In the genomic region with DNA sequence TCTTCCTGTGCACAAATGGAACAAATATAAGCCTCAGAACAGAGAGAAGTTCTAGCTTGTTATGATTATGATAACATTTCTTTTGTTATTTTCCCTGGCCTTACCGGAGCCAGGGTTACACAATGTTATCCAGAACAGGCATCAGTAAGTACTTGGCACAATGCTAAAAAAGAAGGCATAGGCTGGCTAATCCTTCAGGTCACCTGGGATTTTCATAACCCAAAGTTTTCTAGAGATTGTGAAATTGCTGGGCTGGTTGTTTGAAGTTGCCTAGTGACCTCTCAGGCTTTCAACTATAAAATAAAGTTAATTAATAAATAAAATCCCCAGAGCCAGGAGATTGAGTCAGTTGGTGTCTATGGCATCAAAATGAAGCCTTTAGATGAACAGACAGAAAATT, we compare ENCODE assay signal across 23 mouse cellular contexts. TPM values are rescaled to one million over a fixed set of nuclear protein-coding genes. Genes with fewer than 3 reads are reported as not detected.
DNase-seq lines count a peak whose midpoint lies in the region; ATAC-seq and TF ChIP-seq lines count a peak whose summit lies in the region.
"Had no signal": no experiment of that assay in that cellular context is flagged by ENCODE, and none has a peak within 500 bp of the region (broad histone marks: within the 10 kb centered on the region; RNA-seq: fewer than 3 reads in every experiment).

No protein-coding gene starts in this region.

- peak; percentile 33; the same call in 1 of the 2 replicates for TF ChIP-seq EP300 in lung, postnatal 0 days (IDR thresholded peaks at IDR 0.05)

- no peaks in the 10 kb centered on the region for H3K36me3 ChIP-seq in lung, postnatal 0 days (ENCODE audit: insufficient read depth, low read length)

- peak overlapping the region; percentile 29; the same call in 1 of the 2 replicates for H3K27ac ChIP-seq in left cerebral cortex, adult 2 months
- no peak overlapping the region for H3K27ac ChIP-seq in lung, postnatal 0 days (ENCODE audit: low read length)
- H3K27ac ChIP-seq: embryonic facial prominence, embryonic 10.5 days; embryonic facial prominence, embryonic 12.5 days; forebrain, embryonic 10.5 days; forebrain, embryonic 12.5 days had no signal

- H3K4me2 ChIP-seq in lung, postnatal 0 days (replicated peaks; ENCODE audit: low read depth, low read length), result no peak overlapping the region
- H3K4me2 ChIP-seq: embryonic facial prominence, embryonic 12.5 days; forebrain, embryonic 12.5 days had no signal

- 66% methylated on average over 1 of the region's 1 CpGs for WGBS in lung, postnatal 0 days

- 0 out of 2 replicates have a peak, but pooled peaks cover 3% of the 10 kb centered on the region for H3K4me1 ChIP-seq in lung, postnatal 0 days (ENCODE audit: insufficient read depth, low read depth, low read length)

- H3K9ac ChIP-seq in lung, postnatal 0 days (replicated peaks; ENCODE audit: low read depth), result no peak overlapping the region
- H3K9ac ChIP-seq: embryonic facial prominence, embryonic 12.5 days; forebrain, embryonic 12.5 days had no signal

- no peak for DNase-seq in left cerebral cortex, adult 2 months (ENCODE audit: extremely low spot score in 1 of 2, low spot score in 2 of 2)
- no peak for DNase-seq in left cerebral cortex, adult 18-20 months (ENCODE audit: low spot score in 2 of 2)
- DNase-seq in lung, postnatal 0 days (ENCODE audit: low spot score), result peak; percentile 75
- DNase-seq in lung, postnatal 4 days, result no peak
- peak; percentile 55 for DNase-seq in lung, postnatal 36 days
- no peak for DNase-seq in lung, postnatal 10 days
- peak; percentile 89 for DNase-seq in gonadal fat pad, adult 2 months (ENCODE audit: low read depth)
- DNase-seq in embryo, embryonic 11 days, result no peak
- DNase-seq: adrenal gland, adult 2 months; adrenal gland, postnatal 10 days; adrenal gland, postnatal 25 days; cerebellum, adult 11 months; cerebellum, adult 18-20 months; cerebellum, adult 8-10 months; cerebellum, adult 9-11 months; cerebellum, postnatal 14 days; cerebellum, postnatal 36 days had no signal

- no peaks in the 10 kb centered on the region for H3K27me3 ChIP-seq in lung, postnatal 0 days (replicated peaks; ENCODE audit: insufficient read depth, low read length)
- H3K27me3 ChIP-seq: embryonic facial prominence, embryonic 12.5 days; forebrain, embryonic 12.5 days had no signal

- peak; percentile 23; the same call in 1 of the 2 replicates for ATAC-seq in lung, postnatal 0 days
- ATAC-seq: forebrain, embryonic 14.5 days; forebrain, embryonic 16.5 days had no signal

- H3K9me3 ChIP-seq in lung, postnatal 0 days (ENCODE audit: low read length), result no peaks in the 10 kb centered on the region
- H3K9me3 ChIP-seq: embryonic facial prominence, embryonic 10.5 days; embryonic facial prominence, embryonic 12.5 days; forebrain, embryonic 10.5 days; forebrain, embryonic 12.5 days had no signal

- TF ChIP-seq CTCF in left cerebral cortex, adult 2 months (IDR thresholded peaks at IDR 0.05), result no peak
- no peak for TF ChIP-seq CTCF in lung, postnatal 0 days (IDR thresholded peaks at IDR 0.05)

- intact Hi-C loops in left cerebral cortex, adult 2 months (cut with DNase I), result no loop called here

- no peak overlapping the region for H3K4me3 ChIP-seq in left cerebral cortex, adult 2 months
- no peak overlapping the region for H3K4me3 ChIP-seq in lung, postnatal 0 days (ENCODE audit: low read depth, low read length)
- H3K4me3 ChIP-seq: embryonic facial prominence, embryonic 10.5 days; embryonic facial prominence, embryonic 12.5 days; forebrain, embryonic 10.5 days; forebrain, embryonic 12.5 days had no signal

RNA-seq across cellular contexts. Expression of gene Ccp110, which starts 2.5 kb away (rescaled TPM):
- total RNA-seq in left cerebral cortex, adult 2 months (2021), result 10 to 100 TPM; 47.6 to 47.7 TPM
- total RNA-seq in left cerebral cortex, adult 18-20 months (2021), result 10 to 100 TPM; 45.8 to 51.7 TPM
- polyA plus RNA-seq in lung, postnatal 0 days (2015; fragmentation: Nextera tagmentation; extraction: Ambion mirVana), result 8.4 and 8.8 TPM in 2 replicates
- 3.2 and 4.4 TPM in 2 replicates for polyA plus RNA-seq in gonadal fat pad, adult 2 months (2012; rRNA removed)

RNA-seq across cellular contexts. Expression of gene Gde1, which starts 9.3 kb away (rescaled TPM):
- 100 to 1,000 TPM; 236 to 239 TPM for total RNA-seq in left cerebral cortex, adult 2 months (2021)
- 100 to 1,000 TPM; 241 to 246 TPM for total RNA-seq in left cerebral cortex, adult 18-20 months (2021)
- polyA plus RNA-seq in lung, postnatal 0 days (2015; fragmentation: Nextera tagmentation; extraction: Ambion mirVana), result 382 and 481 TPM in 2 replicates
- polyA plus RNA-seq in gonadal fat pad, adult 2 months (2012; rRNA removed), result 118 and 129 TPM in 2 replicates

RNA-seq across cellular contexts. Expression of gene Vps35l, which starts 25.2 kb away (rescaled TPM):
- total RNA-seq in left cerebral cortex, adult 2 months (2021), result 10 to 100 TPM; 51.8 to 55.5 TPM
- total RNA-seq in left cerebral cortex, adult 18-20 months (2021), result 10 to 100 TPM; 50.4 to 61.4 TPM
- polyA plus RNA-seq in lung, postnatal 0 days (2015; fragmentation: Nextera tagmentation; extraction: Ambion mirVana), result 44.0 and 45.0 TPM in 2 replicates
- polyA plus RNA-seq in gonadal fat pad, adult 2 months (2012; rRNA removed), result 52.2 and 53.7 TPM in 2 replicates

Comparison
In these comparisons a context has a peak if more than half of its experiments do, and no peak if none do; other contexts are left out.
1. DNase-seq: peak in lung, postnatal 0 days (single experiment), lung, postnatal 36 days (single experiment) and gonadal fat pad, adult 2 months (single experiment); none in left cerebral cortex, adult 2 months (0 of 2), left cerebral cortex, adult 18-20 months (0 of 2), lung, postnatal 4 days (0 of 2), lung, postnatal 10 days (single experiment) and embryo, embryonic 11 days (single experiment).